Mouse (Mus musculus) frontal cortex, adult (tissue): ENCODE results near the gene Pycard.
A peak's percentile ranks its signal among the peaks of the same experiment; 100 is the strongest.
"Not testable (repeated sequence)": the region's sequence is repeated elsewhere in the genome, so short reads cannot be mapped to it uniquely, and the experiment has no call there.

Source experiments
- ATAC-seq: cut with Nextera tagmentation; 2 replicates; pipeline ENCODE4 v1.9.2; 2017; ENCODE audit warnings: mild to moderate bottlenecking, moderate library complexity, mixed read lengths; ENCODE audit not compliant: low TSS enrichment

Gene Pycard

GRCm38 (mm10) chr7:127993341-127993977 lies at the start of gene Pycard:
TSS of gene Pycard (minus strand) at chr7:127993867.
- peak; percentile 10; the same call in 1 of the 2 replicates for ATAC-seq

DNA sequence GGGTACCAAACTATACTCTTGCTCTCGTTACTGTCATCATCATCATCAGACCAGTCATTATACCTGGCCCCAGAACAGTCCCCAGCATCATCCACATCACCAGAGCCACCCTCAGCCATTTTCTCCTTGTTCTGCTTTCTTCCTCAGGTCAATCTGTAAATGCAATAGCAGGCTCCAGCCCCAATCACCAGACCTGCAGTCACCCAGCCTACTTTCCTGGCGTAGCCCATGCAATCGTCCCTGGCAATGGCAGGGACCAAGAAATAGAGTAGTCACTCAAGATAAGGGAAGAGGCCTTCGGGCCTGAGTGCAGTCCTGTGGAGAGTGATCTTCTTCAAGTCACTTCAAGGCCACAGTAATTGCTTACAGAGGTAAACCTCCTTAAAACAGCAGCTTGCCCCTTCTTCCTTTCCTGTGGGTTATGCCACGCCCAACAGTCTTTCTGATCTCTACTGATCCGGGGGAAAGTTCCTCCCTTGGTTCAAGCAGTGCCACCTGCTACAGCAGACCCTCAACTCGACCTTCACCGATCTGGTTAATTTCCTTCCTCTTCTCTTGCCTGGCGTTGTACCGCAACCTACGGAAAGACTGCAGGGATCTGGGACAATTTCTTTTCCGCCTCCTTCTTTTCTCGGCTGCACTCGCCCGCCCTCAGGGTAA lies 48.6 kb upstream of the Pycard start:
- ATAC-seq, result not testable (repeated sequence)

DNA sequence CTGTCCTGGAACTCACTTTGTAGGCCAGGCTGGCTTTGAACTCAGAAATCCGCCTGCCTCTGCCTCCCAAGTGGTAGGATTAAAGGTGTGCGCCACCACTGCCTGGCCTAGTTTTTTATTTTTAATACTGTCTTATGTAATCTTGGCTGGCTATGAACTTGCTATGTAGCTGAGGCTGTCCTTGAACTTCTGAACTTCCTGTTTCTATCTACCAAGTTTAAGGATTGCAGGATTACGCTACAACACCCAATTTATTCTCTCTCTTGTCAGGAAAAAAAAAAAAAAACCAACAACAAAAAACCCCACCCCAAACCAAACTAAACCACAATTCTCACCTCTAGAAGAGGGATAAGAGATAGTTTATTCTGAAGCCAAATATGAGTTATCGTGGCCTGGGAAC lies 39.9 kb upstream of the Pycard start:
- ATAC-seq, result no peak

- no peak for ATAC-seq
Observed at GRCm38 (mm10) chr7:128032989-128033293, 39.3 kb upstream of the Pycard start.

GRCm38 (mm10) chr7:128032290-128032988 lies 38.8 kb upstream of the Pycard start:
- ATAC-seq, result no peak

- ATAC-seq, result no peak
Observed at GRCm38 (mm10) chr7:128031403-128031976, 37.8 kb upstream of the Pycard start.

- no peak for ATAC-seq
Observed at GRCm38 (mm10) chr7:128025381-128025780, 31.7 kb upstream of the Pycard start.

- ATAC-seq, result no peak
Observed at GRCm38 (mm10) chr7:128024932-128025331, 31.3 kb upstream of the Pycard start.

- ATAC-seq, result no peak
Observed at GRCm38 (mm10) chr7:128024364-128024763, 30.7 kb upstream of the Pycard start.

DNA sequence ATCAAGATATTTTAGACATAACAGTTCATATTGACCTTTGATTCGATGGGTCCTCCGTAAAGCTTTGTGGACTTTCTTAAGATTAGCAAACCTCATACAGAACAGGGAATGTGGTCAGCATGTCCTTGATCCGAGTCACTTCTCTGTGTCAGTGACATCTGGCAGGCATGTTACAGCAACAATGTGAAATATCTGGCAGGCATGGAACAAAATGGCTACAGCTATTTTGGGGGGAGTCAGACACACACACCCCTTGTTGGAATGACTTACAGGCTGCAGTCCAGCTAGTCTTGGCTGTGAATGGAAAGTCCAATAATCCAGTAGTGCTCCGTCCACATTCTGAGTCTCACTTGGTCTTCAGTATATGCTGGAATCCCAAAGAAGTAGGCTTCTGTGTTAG lies 29.9 kb upstream of the Pycard start:
- no peak for ATAC-seq

GRCm38 (mm10) chr7:128022974-128023373 lies 29.3 kb upstream of the Pycard start:
- ATAC-seq, result no peak

GRCm38 (mm10) chr7:128019187-128019586 lies 25.5 kb upstream of the Pycard start:
- ATAC-seq, result no peak

- no peak for ATAC-seq
Observed at GRCm38 (mm10) chr7:128018275-128018674, 24.6 kb upstream of the Pycard start.

GRCm38 (mm10) chr7:128016650-128017049 lies 23.0 kb upstream of the Pycard start:
- no peak for ATAC-seq

DNA sequence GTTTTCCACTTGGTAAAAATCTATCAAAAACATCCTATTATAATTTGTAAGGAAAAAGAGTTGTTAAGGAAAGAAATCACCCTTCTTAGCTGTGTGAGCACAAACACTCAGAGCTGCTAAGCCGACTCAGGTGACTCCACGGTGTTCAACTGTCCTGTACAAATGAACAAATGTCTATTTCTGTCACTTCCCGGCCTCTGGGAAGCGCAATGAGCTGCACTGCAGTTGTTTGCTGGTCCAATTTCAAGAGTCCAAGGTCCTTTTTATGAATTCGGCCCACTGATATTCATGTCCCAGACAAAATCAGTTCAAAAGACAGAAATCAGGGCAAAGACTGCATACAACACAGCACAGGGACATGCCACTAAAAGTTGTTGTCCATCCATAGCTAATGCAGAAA lies 22.5 kb upstream of the Pycard start:
- ATAC-seq, result not testable (repeated sequence)

- peak; percentile 67; the same call in 1 of the 2 replicates for ATAC-seq
Observed at GRCm38 (mm10) chr7:128013116-128013515, 19.4 kb upstream of the Pycard start.

GRCm38 (mm10) chr7:128012136-128012780 lies 18.6 kb upstream of the Pycard start:
- no peak for ATAC-seq

GRCm38 (mm10) chr7:128009715-128010340 lies 16.2 kb upstream of the Pycard start:
- no peak for ATAC-seq

GRCm38 (mm10) chr7:128006193-128006592 lies 12.5 kb upstream of the Pycard start:
- ATAC-seq, result no peak

DNA sequence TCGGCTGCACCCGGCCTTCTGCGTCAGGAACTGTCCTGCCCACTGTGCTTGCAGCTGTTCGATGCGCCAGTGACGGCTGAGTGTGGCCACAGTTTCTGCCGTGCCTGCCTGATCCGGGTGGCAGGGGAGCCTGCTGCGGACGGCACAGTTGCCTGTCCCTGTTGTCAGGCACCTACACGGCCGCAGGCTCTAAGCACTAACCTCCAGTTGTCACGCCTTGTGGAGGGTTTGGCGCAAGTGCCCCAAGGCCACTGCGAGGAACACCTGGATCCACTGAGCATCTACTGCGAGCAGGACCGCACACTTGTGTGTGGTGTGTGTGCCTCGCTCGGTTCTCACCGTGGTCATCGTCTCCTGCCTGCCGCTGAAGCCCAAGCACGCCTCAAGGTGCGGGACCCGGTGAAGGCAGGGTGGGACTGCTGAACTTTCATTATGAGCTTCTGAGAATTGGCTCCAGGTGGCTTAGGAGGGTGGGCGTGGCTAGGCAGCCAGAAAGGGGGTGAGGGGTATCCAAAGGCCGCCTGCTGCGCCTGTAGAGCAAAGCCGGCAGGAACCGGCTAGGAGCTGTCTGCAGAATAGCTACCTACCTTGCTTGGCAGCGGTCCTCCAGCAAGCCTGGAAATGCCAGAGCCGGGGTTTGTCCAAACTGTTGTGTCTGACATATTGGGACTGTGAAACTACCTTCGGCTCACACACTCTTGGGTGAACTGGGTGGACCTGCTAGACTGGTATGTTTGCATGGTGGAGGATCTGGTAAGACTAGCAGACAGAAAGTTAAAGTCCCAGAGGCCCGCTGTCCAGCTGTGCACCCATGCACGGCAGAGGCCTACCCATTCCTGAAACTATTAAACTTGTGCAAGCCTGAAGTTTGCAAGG lies 11.1 kb upstream of the Pycard start:
- no peak for ATAC-seq

- ATAC-seq, result peak; percentile 38; the same call in 1 of the 2 replicates
Observed at GRCm38 (mm10) chr7:128004150-128004486, 10.5 kb upstream of the Pycard start.
